Mouse (Mus musculus): Measurements from ENCODE around the gene Slc2a10. TPM values are rescaled to one million over a fixed set of nuclear protein-coding genes. Genes with fewer than 3 reads are reported as not detected.

Gene Slc2a10
- polyA plus RNA-seq, 1 experiment from 2014 or later: 1.1 TPM

DNA sequence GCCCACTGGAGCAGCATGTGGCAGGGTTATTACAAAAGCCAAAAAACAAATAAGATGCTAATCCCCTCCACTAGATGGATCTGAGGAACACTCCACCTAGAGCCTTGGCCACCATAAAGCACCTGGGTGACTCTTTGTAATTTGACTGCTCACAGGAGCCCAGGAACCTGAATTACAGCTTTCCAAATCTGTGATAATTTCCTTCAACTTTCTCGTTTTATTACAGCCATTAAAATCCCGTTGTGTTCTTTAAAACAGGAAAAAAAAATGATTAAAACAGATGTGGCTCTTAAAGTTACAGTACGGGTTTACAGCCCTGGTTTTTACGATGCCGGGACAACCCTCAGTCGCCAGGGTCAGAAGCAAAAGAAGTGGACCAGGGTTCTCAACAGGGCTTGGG lies 63.3 kb downstream of the Slc2a10 start:
- WGBS (ENCODE audit: insufficient replicate concordance): 66% methylated on average over 6 of the region's 6 CpGs
- no peak for ATAC-seq
- no peaks in the 10 kb centered on the region for H3K9me3 ChIP-seq (replicated peaks)

DNA sequence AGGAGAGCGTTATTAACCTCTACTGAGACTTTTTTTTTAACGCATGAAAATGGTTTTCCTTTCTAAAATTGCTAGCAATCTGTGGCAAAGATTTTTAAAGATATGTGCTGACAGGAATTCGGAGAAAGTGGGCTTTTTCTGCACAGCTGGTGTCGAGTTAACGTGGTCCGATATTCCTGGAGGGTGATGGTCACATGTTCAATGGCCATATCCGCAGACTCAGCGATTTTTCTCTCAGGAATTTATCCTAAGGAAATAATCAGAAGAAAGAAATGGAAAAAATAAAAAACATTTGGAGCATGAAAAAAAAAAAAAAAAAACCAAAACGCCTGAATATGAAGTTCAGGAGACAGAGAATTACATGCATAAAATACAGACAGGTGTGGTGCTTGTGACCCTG lies 64.2 kb downstream of the Slc2a10 start:
- peaks cover 36% of the 10 kb centered on the region for H3K27me3 ChIP-seq (replicated peaks)
- no peak overlapping the region for H3K27ac ChIP-seq
- H3K36me3 ChIP-seq: no peaks in the 10 kb centered on the region
- no peak overlapping the region for H3K4me3 ChIP-seq
- WGBS (ENCODE audit: insufficient replicate concordance): 64% methylated on average over 9 of the region's 9 CpGs
- no peaks in the 10 kb centered on the region for H3K9me3 ChIP-seq (replicated peaks)
- no peak overlapping the region for H3K4me2 ChIP-seq
- H3K4me1 ChIP-seq: peaks cover 7% of the 10 kb centered on the region; the same call in 1 of the 2 replicates
- H3K9ac ChIP-seq: no peak overlapping the region
- no peak for ATAC-seq

More for the DNA sequence above, 63.3 kb downstream of the Slc2a10 start:
- Histone ChIP-seq H3K9ac (no peak overlapping the region), H3K27me3 (replicated peaks) (peaks cover 44% of the 10 kb centered on the region), H3K27ac (no peak overlapping the region), H3K4me1 (peaks cover 7% of the 10 kb centered on the region; the same call in 1 of the 2 replicates), H3K36me3 (no peaks in the 10 kb centered on the region), H3K4me3 (no peak overlapping the region), H3K4me2 (no peak overlapping the region)

DNA sequence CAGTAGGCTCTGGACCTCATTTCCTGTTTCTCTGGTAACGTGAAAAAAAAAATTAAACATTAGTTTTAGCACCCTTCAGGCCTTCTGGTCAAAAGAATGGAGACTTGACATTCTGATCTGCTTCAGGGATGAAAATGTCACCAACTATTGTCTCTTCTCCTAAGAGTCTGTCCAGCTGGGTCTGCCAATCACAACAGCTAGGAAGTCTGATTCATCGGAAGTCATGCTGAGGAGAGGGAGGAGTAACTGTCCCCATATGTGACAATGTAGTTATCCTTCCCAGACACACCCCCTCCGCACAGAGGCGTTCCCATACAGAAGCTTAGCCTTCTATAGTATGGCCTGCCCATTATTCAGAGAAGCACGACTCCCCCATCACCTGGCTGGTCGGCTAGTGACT lies 65.3 kb downstream of the Slc2a10 start:
- 60% methylated on average over 6 of the region's 6 CpGs for WGBS (ENCODE audit: insufficient replicate concordance)
- H3K9ac ChIP-seq: no peak overlapping the region
- peaks cover 26% of the 10 kb centered on the region for H3K27me3 ChIP-seq (replicated peaks)
- H3K9me3 ChIP-seq (replicated peaks): no peaks in the 10 kb centered on the region
- no peaks in the 10 kb centered on the region for H3K4me1 ChIP-seq
- no peak for ATAC-seq
- H3K36me3 ChIP-seq: no peaks in the 10 kb centered on the region
- no peak overlapping the region for H3K27ac ChIP-seq
- no peak overlapping the region for H3K4me2 ChIP-seq
- no peak overlapping the region for H3K4me3 ChIP-seq

Other genes with a start within 250 kb of the Slc2a10 start
- gene Slc35c2, start 215.9 kb upstream of the Slc2a10 start, polyA plus RNA-seq (2016; fragmentation: Nextera tagmentation; extraction: Ambion mirVana): 41.6 and 46.2 TPM in 2 replicates
- gene Elmo2, start 177.3 kb upstream of the Slc2a10 start, polyA plus RNA-seq (2016; fragmentation: Nextera tagmentation; extraction: Ambion mirVana): 20.5 and 21.7 TPM in 2 replicates
- 0.14 TPM in 1 of 2 replicates, not detected in the other for gene Zfp663, start 135.1 kb upstream of the Slc2a10 start, polyA plus RNA-seq (2016; fragmentation: Nextera tagmentation; extraction: Ambion mirVana)
- gene Zfp334, start 115.5 kb upstream of the Slc2a10 start, polyA plus RNA-seq (2016; fragmentation: Nextera tagmentation; extraction: Ambion mirVana): 2.5 and 2.7 TPM in 2 replicates
- 1.5 and 1.8 TPM in 2 replicates for gene Ocstamp, start 103.4 kb upstream of the Slc2a10 start, polyA plus RNA-seq (2016; fragmentation: Nextera tagmentation; extraction: Ambion mirVana)
- 3.6 and 3.8 TPM in 2 replicates for gene Slc13a3, start 30.6 kb upstream of the Slc2a10 start, polyA plus RNA-seq (2016; fragmentation: Nextera tagmentation; extraction: Ambion mirVana)
- 19.0 and 19.4 TPM in 2 replicates for gene Trp53rka, start 10.5 kb upstream of the Slc2a10 start, polyA plus RNA-seq (2016; fragmentation: Nextera tagmentation; extraction: Ambion mirVana)
- 0.07 and 0.36 TPM in 2 replicates for gene Eya2, start 91.2 kb downstream of the Slc2a10 start, polyA plus RNA-seq (2016; fragmentation: Nextera tagmentation; extraction: Ambion mirVana)